Mouse (Mus musculus) cerebellum, postnatal 4 days (tissue): ENCODE data around the gene Susd3.

Experiments
- DNase-seq, 2 experiments: peaks; one replicate each; pipeline ENCODE4 v3.0.0; 2022; ENCODE audit warnings: low spot score in 2 of 2, mixed read lengths in 1 of 2

The Susd3 gene

GRCm38 (mm10) chr13:49187288-49188218 is 61.0 kb downstream of the Susd3 start, which contains the start of gene Ninj1:
TSS of gene Ninj1 (plus strand) at chr13:49187485.
- peak; percentile 56 to 76 for DNase-seq

- DNase-seq, result no peak
These were observed 61.7 kb downstream of the Susd3 start for GRCm38 (mm10) chr13:49186798-49187287.

- DNase-seq, result no peak
These were observed 64.9 kb downstream of the Susd3 start for GRCm38 (mm10) chr13:49183646-49184045.

DNA sequence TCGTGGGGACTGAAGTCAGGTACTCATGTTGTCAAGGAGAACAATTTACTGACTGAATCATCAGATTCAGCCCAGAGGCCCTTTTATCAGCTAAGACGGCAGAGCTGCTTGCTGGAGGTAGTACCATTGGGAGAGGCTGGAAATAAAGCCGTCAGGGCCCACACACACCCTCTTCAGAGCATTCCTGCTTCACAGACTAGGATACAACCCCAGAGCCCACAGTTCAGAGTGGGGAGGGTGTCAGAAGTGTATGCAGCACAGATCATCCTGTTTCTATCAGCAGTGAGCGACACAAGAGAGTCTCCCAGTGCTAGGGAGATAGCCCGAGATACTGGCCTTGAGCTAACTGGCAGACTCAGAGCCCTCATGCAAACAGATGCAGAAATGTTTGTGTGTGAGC is 65.3 kb downstream of the Susd3 start:
- no peak for DNase-seq

DNA sequence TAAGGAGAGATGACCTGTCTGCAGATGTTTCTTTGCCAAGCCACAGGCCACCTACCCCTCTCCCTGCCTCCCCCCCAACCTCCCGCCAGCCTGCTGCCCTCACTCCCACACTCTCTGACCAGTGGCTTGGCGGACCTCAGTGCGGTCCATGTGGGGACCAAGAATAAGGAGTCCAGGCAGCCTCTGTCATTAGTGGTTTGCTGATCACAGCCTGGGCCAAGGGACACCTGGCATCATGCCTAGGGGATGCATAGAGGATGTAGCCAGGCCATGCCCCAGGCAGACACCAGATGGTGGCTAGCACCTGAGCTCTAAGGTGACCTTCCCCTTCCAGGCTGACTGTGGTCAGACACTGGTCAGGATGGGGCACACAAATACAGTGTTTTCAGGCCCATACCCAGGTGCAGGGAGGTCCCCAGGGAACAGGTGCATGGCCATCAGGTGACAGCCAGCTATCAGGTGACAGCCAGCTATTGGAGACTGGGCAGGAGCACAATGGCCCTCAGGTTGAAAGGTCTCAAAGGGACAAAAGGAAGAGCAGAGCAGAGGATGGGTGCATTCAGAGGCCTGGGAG is 67.0 kb downstream of the Susd3 start:
- DNase-seq, result peak in 1 of 2 experiments; percentile 41

GRCm38 (mm10) chr13:49180691-49181090 is 67.8 kb downstream of the Susd3 start:
- no peak for DNase-seq
